Mouse (Mus musculus): ENCODE data around the gene Galnt2.

- TF ChIP-seq SRF (IDR thresholded peaks at IDR 0.05; ENCODE audit: control insufficient read depth, insufficient read length, low read depth) (no peak), POLR2A (IDR thresholded peaks at IDR 0.05; ENCODE audit: insufficient read length, low read depth) (no peak), MAX (IDR thresholded peaks at IDR 0.05; ENCODE audit: low read depth) (no peak), MYOG (IDR thresholded peaks at IDR 0.05; ENCODE audit: control insufficient read depth in 1 of 3, insufficient read depth in 1 of 3, insufficient read length in 2 of 3, low read depth in 2 of 3) (no peak), E2F4 (IDR thresholded peaks at IDR 0.05; ENCODE audit: insufficient read depth) (no peak), USF1 (IDR thresholded peaks at IDR 0.05; ENCODE audit: low read depth) (no peak), TCF12 (IDR thresholded peaks at IDR 0.05; ENCODE audit: insufficient read depth, poor library complexity, severe bottlenecking) (no peak), MYOD1 (IDR thresholded peaks at IDR 0.05; ENCODE audit: control insufficient read depth in 1 of 3, insufficient read length in 2 of 3, low read depth in 2 of 3) (no peak)
Observed at GRCm38 (mm10) chr8:124242208-124242607, 11.0 kb downstream of the Galnt2 start.

Data from myocyte (in vitro differentiated cells).